Mouse (Mus musculus): ENCODE data around the gene Map1lc3b. TPM values are rescaled to one million over a fixed set of nuclear protein-coding genes. Genes with fewer than 3 reads are reported as not detected.
A peak's percentile ranks its signal among the peaks of the same experiment; 100 is the strongest.

Map1lc3b gene
- polyA plus RNA-seq, 1 experiment from 2014 or later, result 262 TPM

DNA sequence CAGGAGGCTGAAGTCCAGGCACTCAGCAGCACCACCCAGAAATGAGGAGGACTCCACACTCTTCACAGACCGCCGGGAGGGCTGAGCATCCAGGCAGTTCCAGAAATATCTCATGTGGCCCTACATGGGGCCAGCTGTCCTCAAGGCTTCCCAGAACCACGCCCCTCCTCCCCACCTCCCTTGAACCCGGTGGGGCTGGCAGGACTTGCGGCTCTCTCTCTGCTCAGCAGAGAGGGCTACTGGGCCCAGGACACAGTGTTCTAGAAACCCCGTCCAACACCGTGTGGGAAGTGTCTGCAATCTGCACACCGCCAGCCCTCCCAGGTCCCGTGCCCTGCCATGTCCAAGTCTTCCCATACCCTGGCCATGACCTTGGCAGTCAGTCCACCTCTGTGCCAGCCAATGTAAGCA, 27.2 kb upstream of the Map1lc3b start:
- ATAC-seq (ENCODE audit: low FRiP score, low TSS enrichment) (peak; percentile 82), DNase-seq (ENCODE audit: low spot score) (peak; percentile 64)
- WGBS, result 52% methylated on average over 9 of the region's 9 CpGs

DNA sequence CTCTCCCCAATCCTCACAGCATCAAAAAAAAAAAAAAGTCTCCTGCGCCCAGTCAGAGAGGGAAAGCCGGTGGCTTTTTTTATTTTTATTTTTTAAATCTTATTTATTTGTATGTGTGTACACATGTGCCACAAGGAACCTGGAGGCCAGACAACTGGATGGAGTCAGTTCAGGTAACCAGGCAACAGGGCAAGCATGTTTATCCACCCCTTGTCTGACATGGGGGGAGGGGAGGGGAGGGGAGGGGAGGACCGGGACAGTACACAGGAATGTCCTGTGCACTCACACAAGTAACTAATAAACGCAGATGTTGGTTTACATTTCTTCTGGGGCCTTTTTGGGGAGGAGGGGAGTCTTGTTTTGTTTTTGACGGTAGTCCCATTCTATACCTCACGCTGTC, 26.5 kb upstream of the Map1lc3b start:
- no peak for ATAC-seq (ENCODE audit: low FRiP score, low TSS enrichment)
- Histone ChIP-seq H3K27ac (replicated peaks) (no peak overlapping the region), H3K9me3 (ENCODE audit: control insufficient read depth, low read length) (no peaks in the 10 kb centered on the region), H3K4me2 (replicated peaks; ENCODE audit: low read depth) (no peak overlapping the region), H3K36me3 (ENCODE audit: control insufficient read depth, insufficient read depth, low read length) (0 out of 2 replicates have a peak, but pooled peaks cover 3% of the 10 kb centered on the region), H3K9ac (ENCODE audit: low read length) (no peak overlapping the region), H3K4me3 (ENCODE audit: low read depth, low read length) (no peak overlapping the region), H3K27me3 (ENCODE audit: control insufficient read depth, insufficient read depth, low read length) (no peaks in the 10 kb centered on the region), H3K4me1 (replicated peaks; ENCODE audit: control insufficient read depth, insufficient read depth) (0 out of 2 replicates have a peak, but pooled peaks cover 3% of the 10 kb centered on the region)
- WGBS, result 65% methylated on average over 6 of the region's 6 CpGs
- no peak for TF ChIP-seq CTCF (IDR thresholded peaks at IDR 0.05; ENCODE audit: low read depth)
- no peak for TF ChIP-seq EP300 (optimal IDR thresholded peaks at IDR 0.05)
- DNase-seq (ENCODE audit: low spot score), result no peak

More for the DNA sequence above, 27.2 kb upstream of the Map1lc3b start:
- Histone ChIP-seq H3K9me3 (ENCODE audit: control insufficient read depth, low read length) (no peaks in the 10 kb centered on the region), H3K4me1 (replicated peaks; ENCODE audit: control insufficient read depth, insufficient read depth) (0 out of 2 replicates have a peak, but pooled peaks cover 3% of the 10 kb centered on the region), H3K27ac (replicated peaks) (0 out of 2 replicates have a peak overlapping the region, but pooled peaks have one; percentile 18), H3K4me2 (replicated peaks; ENCODE audit: low read depth) (no peak overlapping the region), H3K9ac (ENCODE audit: low read length) (no peak overlapping the region), H3K4me3 (ENCODE audit: low read depth, low read length) (no peak overlapping the region), H3K36me3 (ENCODE audit: control insufficient read depth, insufficient read depth, low read length) (0 out of 2 replicates have a peak, but pooled peaks cover 6% of the 10 kb centered on the region), H3K27me3 (ENCODE audit: control insufficient read depth, insufficient read depth, low read length) (no peaks in the 10 kb centered on the region)
- TF ChIP-seq CTCF (IDR thresholded peaks at IDR 0.05; ENCODE audit: low read depth) (no peak), EP300 (optimal IDR thresholded peaks at IDR 0.05) (no peak)

GRCm38 (mm10) chr8:121568321-121568720, 21.8 kb upstream of the Map1lc3b start:
- TF ChIP-seq CTCF (IDR thresholded peaks at IDR 0.05; ENCODE audit: low read depth) (no peak), EP300 (optimal IDR thresholded peaks at IDR 0.05) (no peak)
- Histone ChIP-seq H3K9ac (ENCODE audit: low read length) (no peak overlapping the region), H3K36me3 (ENCODE audit: control insufficient read depth, insufficient read depth, low read length) (0 out of 2 replicates have a peak, but pooled peaks cover 3% of the 10 kb centered on the region), H3K9me3 (ENCODE audit: control insufficient read depth, low read length) (no peaks in the 10 kb centered on the region), H3K4me3 (ENCODE audit: low read depth, low read length) (no peak overlapping the region), H3K4me1 (replicated peaks; ENCODE audit: control insufficient read depth, insufficient read depth) (no peaks in the 10 kb centered on the region), H3K4me2 (replicated peaks; ENCODE audit: low read depth) (no peak overlapping the region), H3K27me3 (ENCODE audit: control insufficient read depth, insufficient read depth, low read length) (no peaks in the 10 kb centered on the region), H3K27ac (replicated peaks) (no peak overlapping the region)
- DNase-seq (ENCODE audit: low spot score), result no peak
- WGBS, result 59% methylated on average over 6 of the region's 6 CpGs
- ATAC-seq (ENCODE audit: low FRiP score, low TSS enrichment), result no peak

- H3K36me3 ChIP-seq (ENCODE audit: control insufficient read depth, insufficient read depth, low read length), result 0 out of 2 replicates have a peak, but pooled peaks cover under 1% of the 10 kb centered on the region
- H3K27ac ChIP-seq (replicated peaks), result no peak overlapping the region
- H3K9ac ChIP-seq (ENCODE audit: low read length), result no peak overlapping the region
- no peak for TF ChIP-seq EP300 (optimal IDR thresholded peaks at IDR 0.05)
- TF ChIP-seq CTCF (IDR thresholded peaks at IDR 0.05; ENCODE audit: low read depth), result no peak
- no peaks in the 10 kb centered on the region for H3K4me1 ChIP-seq (replicated peaks; ENCODE audit: control insufficient read depth, insufficient read depth)
- H3K9me3 ChIP-seq (ENCODE audit: control insufficient read depth, low read length), result no peaks in the 10 kb centered on the region
- no peak for DNase-seq (ENCODE audit: low spot score)
- H3K4me2 ChIP-seq (replicated peaks; ENCODE audit: low read depth), result no peak overlapping the region
- no peak overlapping the region for H3K4me3 ChIP-seq (ENCODE audit: low read depth, low read length)
- 69% methylated on average over 21 of the region's 21 CpGs for WGBS
- no peak for ATAC-seq (ENCODE audit: low FRiP score, low TSS enrichment)
- no peaks in the 10 kb centered on the region for H3K27me3 ChIP-seq (ENCODE audit: control insufficient read depth, insufficient read depth, low read length)
These were observed 19.8 kb upstream of the Map1lc3b start for GRCm38 (mm10) chr8:121570335-121570734.

- Histone ChIP-seq H3K4me2 (replicated peaks; ENCODE audit: low read depth) (no peak overlapping the region), H3K4me3 (ENCODE audit: low read depth, low read length) (no peak overlapping the region), H3K27ac (replicated peaks) (no peak overlapping the region), H3K9me3 (ENCODE audit: control insufficient read depth, low read length) (no peaks in the 10 kb centered on the region), H3K36me3 (ENCODE audit: control insufficient read depth, insufficient read depth, low read length) (no peaks in the 10 kb centered on the region), H3K9ac (ENCODE audit: low read length) (no peak overlapping the region), H3K27me3 (ENCODE audit: control insufficient read depth, insufficient read depth, low read length) (no peaks in the 10 kb centered on the region), H3K4me1 (replicated peaks; ENCODE audit: control insufficient read depth, insufficient read depth) (no peaks in the 10 kb centered on the region)
- TF ChIP-seq CTCF (IDR thresholded peaks at IDR 0.05; ENCODE audit: low read depth) (no peak), EP300 (optimal IDR thresholded peaks at IDR 0.05) (no peak)
- DNase-seq (ENCODE audit: low spot score) (no peak), ATAC-seq (ENCODE audit: low FRiP score, low TSS enrichment) (no peak)
- 77% methylated on average over 17 of the region's 17 CpGs for WGBS
These were observed 19.4 kb upstream of the Map1lc3b start for GRCm38 (mm10) chr8:121570801-121571200.

DNA sequence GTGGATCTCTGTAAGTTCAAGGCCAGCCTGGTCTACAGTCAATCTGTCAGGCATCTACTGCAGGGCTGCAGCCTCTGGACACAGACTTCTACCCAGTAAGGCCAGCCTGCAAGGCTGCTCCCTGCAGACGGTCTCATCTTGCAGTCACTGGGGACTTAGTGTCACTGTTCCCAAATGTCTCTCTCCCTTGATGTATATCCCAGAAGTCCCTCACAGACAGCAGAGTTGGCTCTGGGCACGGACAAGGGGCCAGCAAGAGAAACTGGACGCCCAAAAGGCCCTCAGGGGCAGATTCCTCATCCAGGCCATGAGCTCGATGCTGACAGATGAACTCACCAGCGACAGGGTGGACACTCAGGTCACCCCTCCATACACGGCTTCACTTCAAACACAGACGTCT, 18.0 kb upstream of the Map1lc3b start:
- Histone ChIP-seq H3K36me3 (ENCODE audit: control insufficient read depth, insufficient read depth, low read length) (no peaks in the 10 kb centered on the region), H3K27ac (replicated peaks) (no peak overlapping the region), H3K9me3 (ENCODE audit: control insufficient read depth, low read length) (no peaks in the 10 kb centered on the region), H3K27me3 (ENCODE audit: control insufficient read depth, insufficient read depth, low read length) (no peaks in the 10 kb centered on the region), H3K4me3 (ENCODE audit: low read depth, low read length) (no peak overlapping the region), H3K4me2 (replicated peaks; ENCODE audit: low read depth) (no peak overlapping the region), H3K4me1 (replicated peaks; ENCODE audit: control insufficient read depth, insufficient read depth) (peaks cover 4% of the 10 kb centered on the region; the same call in 1 of the 2 replicates), H3K9ac (ENCODE audit: low read length) (no peak overlapping the region)
- ATAC-seq (ENCODE audit: low FRiP score, low TSS enrichment) (no peak), DNase-seq (ENCODE audit: low spot score) (no peak)
- WGBS, result 75% methylated on average over 7 of the region's 7 CpGs
- TF ChIP-seq CTCF (IDR thresholded peaks at IDR 0.05; ENCODE audit: low read depth) (no peak), EP300 (optimal IDR thresholded peaks at IDR 0.05) (no peak)
